Mouse (Mus musculus) thymus, adult 2 months (tissue): ENCODE measurements around the gene Sar1b.
"Not testable (repeated sequence)": the region's sequence is repeated elsewhere in the genome, so short reads cannot be mapped to it uniquely, and the experiment has no call there.

Source experiments
- CTCF ChIP-seq: fragments of 200-500 bp; IDR thresholded peaks from 2 replicates; pipeline ENCODE4 v1.5.1; 2012; ENCODE audit warnings: mild to moderate bottlenecking, control low read depth, low read length, moderate library complexity, borderline replicate concordance; ENCODE audit not compliant: control insufficient read depth, poor library complexity, insufficient read depth; ENCODE audit errors: extremely low read depth
- POLR2A ChIP-seq: fragments of 200-500 bp; IDR thresholded peaks from 2 replicates; pipeline ENCODE4 v1.6.1; 2012; ENCODE audit warnings: mild to moderate bottlenecking, low read length, control low read depth, moderate library complexity; ENCODE audit not compliant: control insufficient read depth, poor library complexity, insufficient read depth; ENCODE audit errors: extremely low read depth

GRCm38 (mm10) chr11:51758207-51758606, 5.3 kb upstream of the Sar1b start:
- TF ChIP-seq CTCF, POLR2A: not testable (repeated sequence)
